Mouse (Mus musculus) liver, adult 2 months (tissue): ENCODE results near the gene D17H6S53E.

Experiments used
- CTCF ChIP-seq: fragments of 200-500 bp; IDR thresholded peaks from 2 replicates; pipeline ENCODE4 v1.5.1; 2011; ENCODE audit warnings: low read depth, low read length, control low read depth
- POLR2A ChIP-seq: fragments of 200-500 bp; IDR thresholded peaks from 2 replicates; pipeline ENCODE4 v1.6.1; 2011; ENCODE audit warnings: low read length, control low read depth; ENCODE audit not compliant: insufficient read depth; ENCODE audit errors: extremely low read depth

DNA sequence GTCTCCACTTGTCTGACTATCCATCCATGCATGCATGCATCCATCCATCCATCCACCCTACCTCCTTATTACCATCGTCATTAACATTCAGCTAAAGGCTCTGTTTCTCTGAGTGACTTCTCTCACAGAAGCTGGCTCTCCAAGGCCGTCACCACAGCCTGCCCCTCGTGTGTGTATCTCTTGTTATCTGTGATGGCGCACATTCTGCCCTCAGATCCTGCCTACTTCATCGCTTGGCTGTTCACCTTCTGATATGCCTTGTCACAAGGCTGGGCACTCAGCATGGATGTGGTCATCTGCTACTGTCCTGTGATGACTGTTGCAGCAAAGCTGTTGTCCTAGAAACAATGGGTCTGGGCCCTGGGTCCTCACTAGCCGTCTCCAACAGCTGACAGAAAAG is 21.4 kb upstream of the D17H6S53E start:
- TF ChIP-seq CTCF, result no peak
- no peak for TF ChIP-seq POLR2A
